Mouse (Mus musculus) cerebellum, adult 9-10 months (tissue): ENCODE measurements around the gene Fblim1.
A peak's percentile ranks its signal among the peaks of the same experiment; 100 is the strongest.

ENCODE experiments used
- DNase-seq: peaks from one replicate; pipeline ENCODE4 v3.0.0; 2022

The Fblim1 gene

DNA sequence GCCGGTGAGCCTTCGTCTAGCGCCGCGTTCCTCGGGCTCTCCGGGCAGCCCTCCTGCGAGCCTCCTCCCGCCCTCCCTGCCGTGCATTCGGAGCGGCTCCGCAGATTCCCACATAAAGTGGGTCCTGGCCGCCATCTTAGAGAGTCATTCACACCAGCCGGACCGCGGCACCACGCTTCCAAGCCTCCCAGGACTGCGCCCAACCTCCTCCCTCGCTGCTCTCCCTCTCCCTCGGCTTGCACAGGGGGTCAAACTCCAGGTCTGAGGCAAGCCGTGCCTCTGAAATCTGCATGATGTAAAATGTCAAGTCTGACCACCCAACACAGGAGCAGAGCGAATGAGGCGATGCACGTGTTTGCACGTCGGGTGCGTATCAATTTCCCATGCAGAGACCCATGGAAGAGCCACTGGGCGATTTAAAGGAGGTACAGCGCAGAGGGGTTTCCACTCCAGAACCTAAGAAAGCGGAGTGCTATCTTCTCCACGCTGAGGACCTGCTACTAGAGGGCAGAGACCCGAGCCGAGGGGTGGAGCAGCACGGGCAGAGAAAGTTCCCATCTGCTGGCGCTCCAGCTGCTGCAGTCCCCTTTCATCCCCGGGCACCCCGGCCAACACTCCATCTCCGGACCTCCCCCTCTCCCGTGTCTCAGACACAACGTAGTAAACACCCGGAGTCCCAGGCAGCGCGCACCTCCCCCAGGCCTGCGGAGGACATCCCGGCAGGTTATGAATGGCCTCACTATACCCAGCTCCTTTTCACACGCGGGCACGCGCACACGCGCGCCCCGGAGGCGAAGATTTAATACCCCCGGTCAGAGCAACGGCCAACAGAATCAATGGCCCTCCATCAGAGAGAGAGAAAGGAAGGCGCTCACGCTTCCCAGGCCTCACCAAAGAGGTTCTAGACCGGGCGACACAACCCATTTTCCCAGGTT is 69.3 kb downstream of the Fblim1 start:
- peak; percentile 81 for DNase-seq

DNA sequence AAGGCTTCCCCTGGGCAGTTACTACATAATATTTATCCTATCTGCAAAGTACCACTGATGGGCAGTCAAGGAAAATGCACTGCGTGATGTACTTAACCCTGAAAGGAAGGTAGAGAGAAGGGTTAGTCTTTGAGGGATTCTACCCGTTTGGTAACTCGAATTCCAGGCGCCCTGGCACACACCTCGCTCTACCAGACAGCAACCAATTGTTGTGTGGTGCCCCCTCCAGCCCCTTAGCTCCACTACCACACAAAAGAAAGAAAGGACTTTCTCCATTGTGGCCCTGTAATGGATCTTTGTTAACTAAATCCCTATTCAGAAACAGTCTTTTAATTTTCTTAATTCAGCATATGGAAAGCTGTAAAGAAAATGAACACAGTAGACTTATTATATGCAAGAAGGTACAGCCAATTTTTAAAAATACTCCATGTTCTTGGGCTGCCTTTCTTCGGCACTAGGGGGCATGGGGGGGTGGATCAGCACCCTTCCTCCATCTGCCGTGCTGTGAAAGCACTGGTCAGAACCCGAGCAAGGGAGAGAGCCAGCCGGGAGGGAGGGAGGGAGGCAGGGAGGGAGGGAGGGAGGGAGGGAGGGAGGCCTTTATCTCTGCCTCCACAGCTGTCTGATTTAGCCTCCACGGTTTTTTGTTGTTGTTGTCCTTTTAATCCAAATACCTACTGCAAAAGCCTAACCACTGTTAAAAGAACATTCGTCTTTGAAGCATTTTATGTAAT is 70.8 kb downstream of the Fblim1 start:
- DNase-seq = peak; percentile 77

DNA sequence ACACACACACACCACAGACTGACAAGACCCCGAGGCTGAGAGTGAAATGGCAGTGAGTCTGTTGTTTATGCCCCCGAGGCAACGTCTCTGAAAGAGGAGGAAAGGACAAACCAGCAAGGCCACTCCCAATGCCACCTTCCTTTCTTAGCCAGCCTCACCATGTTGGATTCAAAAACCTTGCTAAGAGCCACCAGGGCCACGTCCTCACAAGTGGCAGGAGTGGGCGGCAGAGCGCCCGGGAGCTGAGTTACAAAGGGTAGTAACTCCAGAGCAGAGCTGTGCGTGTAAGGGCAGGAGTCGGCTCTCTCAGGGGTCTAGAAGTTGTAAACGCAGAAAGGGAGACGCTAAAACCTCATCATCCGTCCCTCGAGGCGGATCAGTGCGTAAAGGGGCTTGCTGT is 74.9 kb downstream of the Fblim1 start:
- no peak for DNase-seq

DNA sequence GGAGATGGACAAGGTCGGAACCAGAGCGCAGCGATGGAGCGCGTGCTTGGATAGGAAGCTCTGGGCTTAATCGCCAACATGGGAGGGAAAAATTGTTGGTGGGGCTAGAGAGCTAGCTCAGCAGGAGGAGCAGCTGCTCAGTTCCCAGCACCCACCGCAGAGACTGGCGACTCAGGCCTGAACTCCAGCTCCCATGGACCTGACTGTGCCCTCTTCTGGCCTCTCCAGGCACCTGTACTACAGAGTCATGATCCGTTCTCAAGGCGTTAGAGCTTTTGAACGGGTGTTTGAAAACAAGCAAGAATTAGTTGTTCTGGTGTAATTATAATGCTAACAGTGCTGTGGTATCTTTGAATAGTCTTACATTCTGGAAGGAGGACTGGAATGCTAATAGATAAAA is 77.0 kb downstream of the Fblim1 start:
- no peak for DNase-seq

DNA sequence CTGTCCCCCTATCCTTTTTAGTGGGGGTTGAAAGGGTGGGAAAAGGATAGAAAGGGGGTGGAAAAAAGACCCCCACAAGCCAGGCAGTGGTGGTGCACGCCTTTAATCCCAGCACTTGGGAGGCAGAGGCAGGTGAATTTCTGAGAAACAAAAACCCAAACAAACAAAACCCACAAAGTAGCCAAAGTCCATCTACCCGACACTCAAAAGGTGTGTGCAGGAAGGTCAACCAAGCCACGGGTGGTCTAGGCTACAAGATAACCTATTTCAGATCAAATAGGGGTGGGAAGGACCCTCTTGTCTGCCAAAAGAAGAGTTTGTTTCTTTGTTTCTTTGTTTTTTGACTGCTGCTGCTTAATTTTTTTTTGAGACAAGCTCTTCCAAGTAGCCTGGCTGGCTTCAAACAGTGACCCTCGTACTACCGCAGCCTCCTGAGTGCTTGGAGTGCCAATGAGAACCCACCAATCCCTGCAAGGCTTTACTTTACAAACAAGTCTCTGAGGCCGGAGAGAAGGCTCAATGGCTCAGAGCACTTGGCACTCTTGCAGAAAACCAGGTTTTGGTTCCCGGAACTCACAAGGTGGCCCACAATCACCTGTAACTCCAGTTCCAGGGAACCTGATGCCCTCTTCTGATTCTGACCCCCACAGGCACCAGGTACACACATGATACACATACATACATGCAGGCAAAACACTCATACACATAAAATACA is 78.8 kb downstream of the Fblim1 start:
- no peak for DNase-seq
